Mouse (Mus musculus) myocyte (in vitro differentiated cells): ENCODE results near the gene Fam174b. TPM values are rescaled to one million over a fixed set of nuclear protein-coding genes. Genes with fewer than 3 reads are reported as not detected.

ENCODE experiments used
- H3K27me3 ChIP-seq: one replicate; pipeline ENCODE4 v1.6.1; 2011; ENCODE audit not compliant: control insufficient read depth, insufficient read depth, insufficient read length
- H3K36me3 ChIP-seq: one replicate; pipeline ENCODE4 v1.6.1; 2011; ENCODE audit not compliant: control insufficient read depth, insufficient read depth
- H3K4me2 ChIP-seq: one replicate; pipeline ENCODE4 v1.6.1; 2011; ENCODE audit warnings: low read depth, control low read depth
- H3K4me3 ChIP-seq: one replicate; pipeline ENCODE4 v1.5.1; 2011; ENCODE audit warnings: mild to moderate bottlenecking, control low read depth, moderate library complexity
- H3K79me2 ChIP-seq: one replicate; pipeline ENCODE4 v1.6.1; 2011; ENCODE audit not compliant: control insufficient read depth, insufficient read depth
- H3ac ChIP-seq: one replicate; pipeline ENCODE4 v1.6.1; 2011; ENCODE audit not compliant: control insufficient read depth, insufficient read length
- CEBPB ChIP-seq: IDR thresholded peaks from 2 replicates; pipeline ENCODE4 v1.6.1; 2011; ENCODE audit warnings: mild to moderate bottlenecking, moderate library complexity; ENCODE audit not compliant: poor library complexity, insufficient read depth, severe bottlenecking
- E2F4 ChIP-seq: IDR thresholded peaks from one replicate; pipeline ENCODE4 v1.6.1; 2011; ENCODE audit warnings: mild to moderate bottlenecking, control low read depth, moderate library complexity; ENCODE audit not compliant: insufficient read depth
- MAX ChIP-seq: IDR thresholded peaks from one replicate; pipeline ENCODE4 v1.6.1; 2011; ENCODE audit warnings: low read depth, mild to moderate bottlenecking, control low read depth
- MYOD1 ChIP-seq, 3 experiments: IDR thresholded peaks; one replicate each; pipeline ENCODE4 v1.6.1; 2011; ENCODE audit warnings: control low read depth in 2 of 3, low read depth in 2 of 3, mild to moderate bottlenecking in 2 of 3, moderate library complexity in 1 of 3; ENCODE audit not compliant: insufficient read length in 2 of 3, control insufficient read depth in 1 of 3
- MYOG ChIP-seq, 3 experiments: IDR thresholded peaks; one replicate each; pipeline ENCODE4 v1.6.1; 2011; ENCODE audit warnings: control low read depth in 2 of 3, low read depth in 2 of 3, mild to moderate bottlenecking in 2 of 3; ENCODE audit not compliant: insufficient read length in 2 of 3, control insufficient read depth in 1 of 3, insufficient read depth in 1 of 3
- POLR2A ChIP-seq: IDR thresholded peaks from one replicate; pipeline ENCODE4 v1.6.1; 2011; ENCODE audit warnings: low read depth, mild to moderate bottlenecking, control low read depth, moderate library complexity; ENCODE audit not compliant: insufficient read length
- POLR2AphosphoS2 ChIP-seq: IDR thresholded peaks from one replicate; pipeline ENCODE4 v1.6.1; 2011; ENCODE audit warnings: low read depth, control low read depth; ENCODE audit not compliant: insufficient read length
- REST ChIP-seq: IDR thresholded peaks from one replicate; pipeline ENCODE4 v1.6.1; 2011; ENCODE audit warnings: mild to moderate bottlenecking, control low read depth, moderate library complexity; ENCODE audit not compliant: insufficient read depth, insufficient read length
- SRF ChIP-seq: IDR thresholded peaks from one replicate; pipeline ENCODE4 v1.6.1; 2011; ENCODE audit warnings: low read depth; ENCODE audit not compliant: control insufficient read depth, insufficient read length
- TCF12 ChIP-seq: IDR thresholded peaks from one replicate; pipeline ENCODE4 v1.6.1; 2011; ENCODE audit warnings: mild to moderate bottlenecking, control low read depth; ENCODE audit not compliant: poor library complexity, insufficient read depth, severe bottlenecking
- TCF3 ChIP-seq: IDR thresholded peaks from one replicate; pipeline ENCODE4 v1.6.1; 2011; ENCODE audit warnings: low read depth, control low read depth; ENCODE audit not compliant: insufficient read length
- USF1 ChIP-seq: IDR thresholded peaks from one replicate; pipeline ENCODE4 v1.6.1; 2011; ENCODE audit warnings: low read depth, mild to moderate bottlenecking, control low read depth, moderate library complexity
- polyA plus RNA-seq: library from polyadenylated mRNA; unstranded; fragments of >200 nt; fragmentation: generic; extraction: Trizol; gene quantifications from one replicate; pipeline ENCODE4 v1.2.1, GENCODE M21; 2012; ENCODE audit warnings: missing spikeins

The Fam174b gene
- polyA plus RNA-seq, 1 experiment = not detected

DNA sequence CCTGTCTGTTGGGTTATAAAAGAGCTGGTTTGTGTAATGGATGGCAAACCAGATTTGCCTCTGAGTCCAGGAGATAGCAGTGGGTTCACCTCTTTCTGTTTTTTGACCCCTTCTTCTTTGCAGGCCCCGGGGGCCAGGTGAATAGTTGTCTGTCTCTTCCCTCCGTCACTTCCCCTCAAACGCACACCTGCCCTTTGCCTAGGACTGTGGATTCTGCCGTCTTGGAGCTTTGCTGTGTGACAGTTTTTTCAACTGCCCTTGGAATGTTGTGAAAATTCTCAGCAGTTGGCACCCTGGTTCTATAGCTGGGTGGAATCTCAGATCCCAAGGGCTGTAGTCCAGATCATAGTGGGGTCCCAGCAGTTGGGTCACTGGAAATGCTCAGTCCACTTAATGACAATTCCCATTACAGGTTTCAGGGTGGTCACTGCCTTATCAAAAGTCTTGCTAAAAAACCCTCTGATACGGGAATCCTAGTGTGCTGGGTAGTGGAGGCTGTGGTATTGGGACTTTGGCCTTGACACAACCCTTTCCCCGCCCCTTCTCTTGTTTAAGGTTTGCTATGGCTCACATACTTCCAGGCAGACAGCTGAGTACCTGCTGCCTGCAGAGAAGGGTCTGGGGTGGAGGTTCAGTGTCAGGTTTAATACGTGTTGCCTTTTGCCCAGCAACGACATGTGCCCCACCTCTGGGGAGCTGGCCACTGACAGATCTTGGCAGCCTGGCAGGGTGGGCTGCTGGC lies 76.3 kb downstream of the Fam174b start:
- no peaks in the 10 kb centered on the region for H3K36me3 ChIP-seq
- no peak overlapping the region for H3K4me3 ChIP-seq
- no peak for TF ChIP-seq POLR2AphosphoS2
- peaks cover 22% of the 10 kb centered on the region for H3K27me3 ChIP-seq
- no peaks in the 10 kb centered on the region for H3K79me2 ChIP-seq
- no peak overlapping the region for H3ac ChIP-seq
- H3K4me2 ChIP-seq = no peak overlapping the region

DNA sequence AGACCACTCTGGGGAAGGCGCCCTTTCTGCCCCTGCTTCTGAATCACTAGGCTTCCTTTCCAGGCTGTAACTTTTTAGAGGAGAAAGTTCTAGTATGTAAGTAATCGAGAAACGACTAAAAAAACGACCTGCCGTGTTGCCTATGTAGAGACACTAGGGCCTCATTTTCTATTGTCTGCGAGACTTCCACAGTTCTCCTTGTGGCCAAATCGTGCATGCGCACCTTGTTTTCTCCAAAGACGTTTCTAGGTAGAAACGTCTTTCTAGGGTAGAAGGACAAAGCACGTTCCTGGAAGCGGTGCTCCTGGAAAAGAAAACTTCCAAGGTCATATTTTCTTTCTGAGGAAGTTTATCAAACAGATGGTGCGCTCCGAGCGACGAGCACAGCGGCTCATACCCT lies 79.3 kb downstream of the Fam174b start:
- Histone ChIP-seq H3K27me3 (peaks cover 4% of the 10 kb centered on the region), H3K79me2 (no peaks in the 10 kb centered on the region), H3K4me3 (no peak overlapping the region), H3ac (no peak overlapping the region), H3K36me3 (no peaks in the 10 kb centered on the region), H3K4me2 (no peak overlapping the region)
- no peak for TF ChIP-seq MYOD1 (IDR thresholded peaks at IDR 0.05; ENCODE audit: control insufficient read depth in 1 of 3, insufficient read length in 2 of 3, low read depth in 2 of 3)
- no peak for TF ChIP-seq SRF
- no peak for TF ChIP-seq MAX
- TF ChIP-seq E2F4 = no peak
- TF ChIP-seq POLR2A = no peak
- no peak for TF ChIP-seq POLR2AphosphoS2
- no peak for TF ChIP-seq USF1
- TF ChIP-seq TCF3 = no peak
- no peak for TF ChIP-seq REST
- no peak for TF ChIP-seq MYOG (IDR thresholded peaks at IDR 0.05; ENCODE audit: control insufficient read depth in 1 of 3, insufficient read depth in 1 of 3, insufficient read length in 2 of 3, low read depth in 2 of 3)
- no peak for TF ChIP-seq TCF12
- no peak for TF ChIP-seq CEBPB

Other genes with a start within 250 kb of the Fam174b start
- gene Chd2, start 198.5 kb upstream of the Fam174b start, polyA plus RNA-seq = 7.9 TPM